Mouse (Mus musculus): ENCODE results near the gene Ugp2. TPM values are rescaled to one million over a fixed set of nuclear protein-coding genes. Genes with fewer than 3 reads are reported as not detected.

Ugp2 gene
- polyA plus RNA-seq, 1 experiment, result 9.5 TPM

- Histone ChIP-seq H3K27me3 (ENCODE audit: control insufficient read depth, insufficient read depth, low read length) (no peaks in the 10 kb centered on the region), H3K4me1 (ENCODE audit: control insufficient read depth, insufficient read depth, low read length) (no peaks in the 10 kb centered on the region), H3K4me3 (ENCODE audit: control insufficient read depth, low read depth, low read length) (no peak overlapping the region), H3K27ac (ENCODE audit: control insufficient read depth, insufficient read depth, low read depth, low read length) (no peak overlapping the region), H3K36me3 (ENCODE audit: control insufficient read depth, insufficient read depth, low read length) (no peaks in the 10 kb centered on the region)
- TF ChIP-seq CTCF (IDR thresholded peaks at IDR 0.05; ENCODE audit: control insufficient read depth, insufficient read depth, insufficient replicate concordance, low read depth, low read length) (no peak), POLR2A (IDR thresholded peaks at IDR 0.05; ENCODE audit: control insufficient read depth, low read depth, low read length) (no peak)
Observed at GRCm38 (mm10) chr11:21363144-21363940, 7.7 kb downstream of the Ugp2 start.

GRCm38 (mm10) chr11:21351296-21351695, 19.7 kb downstream of the Ugp2 start:
- TF ChIP-seq POLR2A (IDR thresholded peaks at IDR 0.05; ENCODE audit: control insufficient read depth, low read depth, low read length) (no peak), CTCF (IDR thresholded peaks at IDR 0.05; ENCODE audit: control insufficient read depth, insufficient read depth, insufficient replicate concordance, low read depth, low read length) (no peak)
- H3K27me3 ChIP-seq (ENCODE audit: control insufficient read depth, insufficient read depth, low read length), result no peaks in the 10 kb centered on the region

GRCm38 (mm10) chr11:21348890-21349289, 22.1 kb downstream of the Ugp2 start:
- TF ChIP-seq CTCF (IDR thresholded peaks at IDR 0.05; ENCODE audit: control insufficient read depth, insufficient read depth, insufficient replicate concordance, low read depth, low read length), result no peak
- TF ChIP-seq POLR2A (IDR thresholded peaks at IDR 0.05; ENCODE audit: control insufficient read depth, low read depth, low read length), result no peak
- no peaks in the 10 kb centered on the region for H3K27me3 ChIP-seq (ENCODE audit: control insufficient read depth, insufficient read depth, low read length)
- H3K4me1 ChIP-seq (ENCODE audit: control insufficient read depth, insufficient read depth, low read length), result no peaks in the 10 kb centered on the region
- no peak overlapping the region for H3K27ac ChIP-seq (ENCODE audit: control insufficient read depth, insufficient read depth, low read depth, low read length)
- no peak overlapping the region for H3K4me3 ChIP-seq (ENCODE audit: control insufficient read depth, low read depth, low read length)
- H3K36me3 ChIP-seq (ENCODE audit: control insufficient read depth, insufficient read depth, low read length), result peaks cover 3% of the 10 kb centered on the region; the same call in 1 of the 2 replicates

More at GRCm38 (mm10) chr11:21351296-21351695, 19.7 kb downstream of the Ugp2 start:
- no peaks in the 10 kb centered on the region for H3K4me1 ChIP-seq (ENCODE audit: control insufficient read depth, insufficient read depth, low read length)
- peaks cover 3% of the 10 kb centered on the region; the same call in 1 of the 2 replicates for H3K36me3 ChIP-seq (ENCODE audit: control insufficient read depth, insufficient read depth, low read length)
- H3K4me3 ChIP-seq (ENCODE audit: control insufficient read depth, low read depth, low read length), result no peak overlapping the region
- no peak overlapping the region for H3K27ac ChIP-seq (ENCODE audit: control insufficient read depth, insufficient read depth, low read depth, low read length)

GRCm38 (mm10) chr11:21346020-21346419, 25.0 kb downstream of the Ugp2 start:
- H3K27ac ChIP-seq (ENCODE audit: control insufficient read depth, insufficient read depth, low read depth, low read length), result no peak overlapping the region
- H3K36me3 ChIP-seq (ENCODE audit: control insufficient read depth, insufficient read depth, low read length), result no peaks in the 10 kb centered on the region
- no peak overlapping the region for H3K4me3 ChIP-seq (ENCODE audit: control insufficient read depth, low read depth, low read length)
- no peaks in the 10 kb centered on the region for H3K27me3 ChIP-seq (ENCODE audit: control insufficient read depth, insufficient read depth, low read length)
- H3K4me1 ChIP-seq (ENCODE audit: control insufficient read depth, insufficient read depth, low read length), result no peaks in the 10 kb centered on the region
- no peak for TF ChIP-seq POLR2A (IDR thresholded peaks at IDR 0.05; ENCODE audit: control insufficient read depth, low read depth, low read length)
- TF ChIP-seq CTCF (IDR thresholded peaks at IDR 0.05; ENCODE audit: control insufficient read depth, insufficient read depth, insufficient replicate concordance, low read depth, low read length), result no peak

GRCm38 (mm10) chr11:21343490-21343889, 27.5 kb downstream of the Ugp2 start:
- Histone ChIP-seq H3K36me3 (ENCODE audit: control insufficient read depth, insufficient read depth, low read length) (no peaks in the 10 kb centered on the region), H3K27me3 (ENCODE audit: control insufficient read depth, insufficient read depth, low read length) (no peaks in the 10 kb centered on the region), H3K4me3 (ENCODE audit: control insufficient read depth, low read depth, low read length) (no peak overlapping the region), H3K4me1 (ENCODE audit: control insufficient read depth, insufficient read depth, low read length) (no peaks in the 10 kb centered on the region), H3K27ac (ENCODE audit: control insufficient read depth, insufficient read depth, low read depth, low read length) (no peak overlapping the region)
- TF ChIP-seq POLR2A (IDR thresholded peaks at IDR 0.05; ENCODE audit: control insufficient read depth, low read depth, low read length) (no peak), CTCF (IDR thresholded peaks at IDR 0.05; ENCODE audit: control insufficient read depth, insufficient read depth, insufficient replicate concordance, low read depth, low read length) (no peak)

- Histone ChIP-seq H3K27ac (ENCODE audit: control insufficient read depth, insufficient read depth, low read depth, low read length) (no peak overlapping the region), H3K4me3 (ENCODE audit: control insufficient read depth, low read depth, low read length) (no peak overlapping the region), H3K4me1 (ENCODE audit: control insufficient read depth, insufficient read depth, low read length) (no peaks in the 10 kb centered on the region), H3K27me3 (ENCODE audit: control insufficient read depth, insufficient read depth, low read length) (no peaks in the 10 kb centered on the region), H3K36me3 (ENCODE audit: control insufficient read depth, insufficient read depth, low read length) (no peaks in the 10 kb centered on the region)
- no peak for TF ChIP-seq CTCF (IDR thresholded peaks at IDR 0.05; ENCODE audit: control insufficient read depth, insufficient read depth, insufficient replicate concordance, low read depth, low read length)
- no peak for TF ChIP-seq POLR2A (IDR thresholded peaks at IDR 0.05; ENCODE audit: control insufficient read depth, low read depth, low read length)
Observed at GRCm38 (mm10) chr11:21339088-21339487, 31.9 kb downstream of the Ugp2 start.

- H3K4me1 ChIP-seq (ENCODE audit: control insufficient read depth, insufficient read depth, low read length), result no peaks in the 10 kb centered on the region
- H3K36me3 ChIP-seq (ENCODE audit: control insufficient read depth, insufficient read depth, low read length), result no peaks in the 10 kb centered on the region
- no peaks in the 10 kb centered on the region for H3K27me3 ChIP-seq (ENCODE audit: control insufficient read depth, insufficient read depth, low read length)
- no peak overlapping the region for H3K4me3 ChIP-seq (ENCODE audit: control insufficient read depth, low read depth, low read length)
- H3K27ac ChIP-seq (ENCODE audit: control insufficient read depth, insufficient read depth, low read depth, low read length), result no peak overlapping the region
- TF ChIP-seq POLR2A (IDR thresholded peaks at IDR 0.05; ENCODE audit: control insufficient read depth, low read depth, low read length) (no peak), CTCF (IDR thresholded peaks at IDR 0.05; ENCODE audit: control insufficient read depth, insufficient read depth, insufficient replicate concordance, low read depth, low read length) (no peak)
Observed at GRCm38 (mm10) chr11:21337855-21338254, 33.1 kb downstream of the Ugp2 start.

Measured in testis, adult 2 months (tissue).